Mouse (Mus musculus): ENCODE measurements at regions not wholly inside any gene's neighbourhood (a gene's known extent, or its start where the extent isn't known, plus 50 kb on each side); places are given as distances from the start of the nearest gene placed in this dataset.

GRCm38 (mm10) chr3:105130228-105130627 lies 63.6 kb downstream of the 4930564D02Rik start:
- DNase-seq (ENCODE audit: low read depth, low spot score), result no peak

- no peak for DNase-seq (ENCODE audit: low read depth, low spot score)
These were observed 64.4 kb downstream of the 4930564D02Rik start for GRCm38 (mm10) chr3:105131053-105131452.

- peak; percentile 6 for DNase-seq (ENCODE audit: low read depth, low spot score)
These were observed 66.4 kb downstream of the 4930564D02Rik start for GRCm38 (mm10) chr3:105133011-105133410.

GRCm38 (mm10) chr3:105141170-105141971 lies 74.7 kb downstream of the 4930564D02Rik start:
- no peak for DNase-seq (ENCODE audit: low read depth, low spot score)

GRCm38 (mm10) chr3:105142631-105143030 lies 76.0 kb downstream of the 4930564D02Rik start:
- no peak for DNase-seq (ENCODE audit: low read depth, low spot score)

- DNase-seq (ENCODE audit: low read depth, low spot score), result no peak
These were observed 85.0 kb downstream of the 4930564D02Rik start for GRCm38 (mm10) chr3:105151475-105152157.

- no peak for DNase-seq (ENCODE audit: low read depth, low spot score)
These were observed 85.5 kb downstream of the 4930564D02Rik start for GRCm38 (mm10) chr3:105152158-105152541.

- DNase-seq (ENCODE audit: low read depth, low spot score), result no peak
These were observed 91.7 kb downstream of the 4930564D02Rik start for GRCm38 (mm10) chr3:105158376-105158775.

GRCm38 (mm10) chr3:105165355-105165754 lies 98.7 kb downstream of the 4930564D02Rik start:
- DNase-seq (ENCODE audit: low read depth, low spot score), result peak; percentile 53

GRCm38 (mm10) chr3:105169117-105169516 lies 102.5 kb downstream of the 4930564D02Rik start:
- DNase-seq (ENCODE audit: low read depth, low spot score), result no peak

- DNase-seq (ENCODE audit: low read depth, low spot score), result no peak
These were observed 104.9 kb downstream of the 4930564D02Rik start for GRCm38 (mm10) chr3:105171527-105171926.

GRCm38 (mm10) chr3:105172054-105172453 lies 105.4 kb downstream of the 4930564D02Rik start:
- DNase-seq (ENCODE audit: low read depth, low spot score), result no peak

- DNase-seq (ENCODE audit: low read depth, low spot score), result no peak
These were observed 124.7 kb downstream of the 4930564D02Rik start for GRCm38 (mm10) chr3:105191303-105191702.

GRCm38 (mm10) chr3:105191830-105192229 lies 125.2 kb downstream of the 4930564D02Rik start:
- no peak for DNase-seq (ENCODE audit: low read depth, low spot score)

GRCm38 (mm10) chr3:105200735-105201134 lies 134.1 kb downstream of the 4930564D02Rik start:
- DNase-seq (ENCODE audit: low read depth, low spot score), result no peak

GRCm38 (mm10) chr3:105209164-105209563 lies 142.5 kb downstream of the 4930564D02Rik start:
- DNase-seq (ENCODE audit: low read depth, low spot score), result no peak

- DNase-seq (ENCODE audit: low read depth, low spot score), result no peak
These were observed 144.4 kb downstream of the 4930564D02Rik start for GRCm38 (mm10) chr3:105211023-105211422.

- DNase-seq (ENCODE audit: low read depth, low spot score), result no peak
These were observed 145.1 kb downstream of the 4930564D02Rik start for GRCm38 (mm10) chr3:105211726-105212125.

- DNase-seq (ENCODE audit: low read depth, low spot score), result no peak
These were observed 148.2 kb downstream of the 4930564D02Rik start for GRCm38 (mm10) chr3:105214867-105215266.

- no peak for DNase-seq (ENCODE audit: low read depth, low spot score)
These were observed 149.1 kb downstream of the 4930564D02Rik start for GRCm38 (mm10) chr3:105215729-105216128.

- no peak for DNase-seq (ENCODE audit: low read depth, low spot score)
These were observed 153.0 kb downstream of the 4930564D02Rik start for GRCm38 (mm10) chr3:105219630-105220029.

- DNase-seq (ENCODE audit: low read depth, low spot score), result no peak
These were observed 154.0 kb downstream of the 4930564D02Rik start for GRCm38 (mm10) chr3:105220641-105221040.

GRCm38 (mm10) chr3:105222925-105223324 lies 156.3 kb downstream of the 4930564D02Rik start:
- no peak for DNase-seq (ENCODE audit: low read depth, low spot score)

Data from CD4-positive, CD25-positive, alpha-beta regulatory T cell, adult 2 months (primary cell).